Mouse (Mus musculus) frontal cortex, postnatal 36 days (tissue): Measurements from ENCODE around the gene Ppp1r14c.
"Not testable (repeated sequence)": the region's sequence is repeated elsewhere in the genome, so short reads cannot be mapped to it uniquely, and the experiment has no call there.

Experiments
- DNase-seq, 2 experiments: peaks; one replicate each; pipeline ENCODE4 v3.0.0; 2022; ENCODE audit warnings: low spot score in 2 of 2

Gene Ppp1r14c

GRCm38 (mm10) chr10:3402284-3402683 is 36.4 kb downstream of the Ppp1r14c start:
- DNase-seq: no peak

DNA sequence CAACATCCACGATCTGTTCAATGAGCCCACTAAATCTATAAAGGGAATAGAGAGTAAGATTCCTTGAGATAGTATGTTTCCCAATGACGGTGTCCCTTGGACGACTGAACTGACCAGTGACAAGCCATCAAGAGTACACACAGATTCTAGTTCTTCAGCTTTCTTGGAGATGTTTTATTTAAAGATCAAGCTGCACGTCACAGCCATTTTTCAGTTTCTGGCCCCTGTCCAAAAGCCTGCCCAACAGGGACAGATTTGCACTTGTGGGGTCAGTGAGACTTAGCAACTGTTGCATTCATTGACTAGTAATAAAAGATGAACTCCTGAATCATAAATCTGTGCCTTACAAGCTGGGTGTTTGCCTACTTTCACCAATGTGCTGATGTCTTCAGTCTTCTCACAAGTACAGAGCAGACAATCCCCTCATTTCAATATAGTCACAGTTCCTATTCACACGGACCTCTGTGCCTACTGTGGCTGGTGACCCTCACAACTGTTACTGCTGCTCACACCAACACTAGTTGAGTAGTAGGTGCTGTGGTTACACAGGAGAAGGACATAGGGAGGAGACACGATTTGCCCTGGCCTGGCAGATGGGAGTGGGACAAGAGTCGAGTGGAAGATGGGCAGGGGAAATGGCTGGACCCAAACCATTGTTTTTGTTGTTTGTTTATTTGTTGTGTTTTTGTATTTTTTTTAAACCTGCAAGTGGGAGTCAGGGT is 37.7 kb downstream of the Ppp1r14c start:
- no peak for DNase-seq

GRCm38 (mm10) chr10:3404362-3404761 is 38.5 kb downstream of the Ppp1r14c start:
- DNase-seq: no peak

- DNase-seq: no peak
Measured at GRCm38 (mm10) chr10:3406280-3406679, 40.4 kb downstream of the Ppp1r14c start.

DNA sequence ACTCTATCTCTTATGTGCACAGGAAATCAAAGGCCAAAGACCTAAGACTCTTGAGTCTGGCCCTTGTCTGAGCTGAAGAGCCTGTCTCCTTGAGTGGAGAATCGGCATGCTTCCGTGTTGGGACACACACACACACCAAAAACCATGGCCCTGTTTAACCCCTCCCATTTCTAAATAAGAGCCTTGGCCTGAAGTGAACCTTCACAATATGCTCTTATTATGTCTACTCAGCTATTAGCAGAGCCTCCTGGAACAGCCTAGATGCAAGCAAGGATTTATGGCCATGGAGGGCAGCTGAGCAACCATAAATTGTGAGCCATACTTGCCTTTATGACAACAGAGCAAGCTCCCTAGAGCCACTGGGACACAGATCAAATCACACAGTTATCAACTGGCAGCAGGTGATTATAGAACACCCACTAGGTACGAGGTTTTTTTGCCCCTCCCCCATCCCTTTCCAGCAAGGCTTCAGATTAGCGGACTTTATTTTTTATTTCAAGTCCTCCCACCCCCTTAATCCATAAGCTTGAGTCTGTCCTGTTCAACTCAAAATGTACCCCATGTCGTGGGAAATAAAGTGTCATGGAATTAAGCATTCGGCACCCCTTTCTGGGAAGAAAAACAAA is 42.3 kb downstream of the Ppp1r14c start:
- no peak for DNase-seq

DNA sequence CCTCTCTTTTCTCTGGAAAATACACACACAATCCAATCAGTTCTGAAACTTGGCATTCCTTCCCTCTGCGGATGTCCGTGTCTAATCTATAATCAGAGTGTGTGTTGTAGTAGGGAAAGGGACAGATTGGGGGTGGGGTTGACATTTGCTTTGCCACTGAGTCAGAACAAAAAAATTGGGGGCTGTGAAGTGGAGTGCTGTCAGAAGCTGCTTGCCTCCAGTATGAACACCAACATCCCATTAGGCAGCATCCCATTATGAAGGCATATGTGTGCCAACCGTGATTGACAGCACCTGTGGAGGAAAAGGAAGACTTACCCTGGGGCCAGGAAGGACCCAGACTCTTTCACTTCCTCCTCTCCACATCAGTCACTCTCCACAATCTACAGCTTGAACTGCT is 42.8 kb downstream of the Ppp1r14c start:
- DNase-seq: no peak

DNA sequence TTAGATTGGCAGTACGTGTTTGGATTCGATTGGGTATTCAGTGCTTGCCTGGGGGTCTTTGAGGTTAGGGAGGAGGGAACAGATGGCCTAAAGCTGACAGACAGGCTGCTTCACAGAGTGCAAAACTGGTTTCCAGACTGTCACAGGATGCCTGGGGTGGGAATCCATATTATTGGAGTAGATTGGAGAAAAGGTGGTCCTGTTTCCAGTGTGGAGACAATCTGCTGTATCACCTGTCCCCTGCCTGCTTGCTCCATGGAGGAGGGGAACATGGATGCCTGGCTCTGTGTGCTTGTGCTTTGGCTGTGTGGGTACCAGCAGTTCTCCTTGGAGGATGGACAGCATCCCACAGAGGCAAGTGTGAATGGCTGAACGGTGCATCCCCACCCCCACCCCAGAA is 45.4 kb downstream of the Ppp1r14c start:
- no peak for DNase-seq

DNA sequence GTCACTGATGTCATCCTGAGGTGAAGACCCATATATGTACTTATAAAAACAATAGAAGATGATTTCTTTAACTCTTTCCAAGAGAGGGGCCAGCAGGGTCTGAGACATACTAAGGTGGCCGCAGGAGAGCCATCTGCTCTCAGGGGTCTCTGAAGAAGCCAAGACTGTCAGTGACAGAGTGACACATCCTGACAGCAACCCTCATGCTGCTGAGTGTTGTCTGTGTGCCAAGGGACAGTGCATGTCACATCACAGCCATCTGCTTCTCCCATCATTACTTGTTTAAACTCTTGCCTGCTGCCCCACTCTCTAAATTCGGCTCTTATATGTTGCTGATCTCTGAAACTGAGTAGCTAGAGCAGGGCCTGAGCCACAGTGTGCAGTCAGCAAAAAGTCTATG is 45.8 kb downstream of the Ppp1r14c start:
- DNase-seq: no peak

DNA sequence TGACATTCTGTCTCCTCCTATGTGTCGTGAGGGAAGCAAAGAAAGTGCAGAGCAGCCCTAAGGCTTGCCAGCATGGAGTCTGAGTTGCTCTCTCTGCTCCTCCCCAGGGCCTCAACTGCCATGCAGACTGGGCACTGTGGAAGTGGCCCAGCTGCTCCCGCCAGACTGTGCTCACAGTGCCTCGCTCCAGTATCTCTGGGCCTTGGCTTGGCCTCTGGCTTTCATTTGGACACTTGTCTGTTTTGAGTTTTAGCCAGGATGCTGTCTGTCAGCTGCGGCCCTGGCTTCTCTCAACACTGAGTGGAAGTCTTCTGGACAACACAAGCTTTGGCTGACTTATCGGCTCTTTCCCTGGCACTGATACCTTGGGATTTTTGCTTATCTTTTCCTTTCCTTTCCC is 49.0 kb downstream of the Ppp1r14c start:
- no peak for DNase-seq

DNA sequence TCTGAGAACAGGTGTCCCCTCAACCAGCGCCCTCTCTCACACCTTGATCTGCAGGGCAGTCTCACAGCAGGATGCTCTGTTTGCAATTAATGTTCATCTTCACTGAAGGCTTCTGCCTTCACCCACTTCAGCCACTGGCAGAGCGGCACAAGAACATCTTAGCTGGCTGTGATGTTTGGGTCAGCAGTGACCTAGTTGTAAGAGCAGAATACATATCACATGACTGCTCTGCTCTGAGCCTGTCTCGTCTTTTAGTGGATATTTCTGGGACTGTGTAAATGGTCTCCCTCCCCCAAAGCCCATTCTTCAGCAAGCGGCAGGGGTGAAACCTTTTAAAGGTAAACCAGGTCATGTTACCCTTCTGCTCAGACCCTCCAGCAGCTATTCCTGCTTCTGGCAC is 50.7 kb downstream of the Ppp1r14c start:
- no peak for DNase-seq

DNA sequence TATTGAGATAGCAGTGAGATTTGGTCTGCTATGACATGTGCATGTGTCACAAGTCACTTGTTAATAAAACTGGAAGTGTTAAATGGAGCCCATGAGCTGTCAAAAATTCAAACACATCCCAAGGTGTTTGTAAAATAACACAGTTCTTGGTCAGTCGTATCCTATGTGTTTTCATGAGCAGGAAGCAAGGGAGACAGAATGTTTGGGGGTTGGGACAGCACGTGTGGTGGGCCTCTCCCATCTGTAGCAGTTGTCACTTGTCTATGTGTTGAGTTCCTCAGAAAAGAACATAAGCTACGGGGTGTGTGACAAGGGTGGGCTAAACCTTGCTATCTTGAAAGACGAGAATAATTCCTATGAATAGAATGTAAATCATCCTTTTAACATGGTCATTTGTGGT is 51.6 kb downstream of the Ppp1r14c start:
- DNase-seq: peak in 1 of 2 experiments; percentile 49

- DNase-seq: no peak
Measured at GRCm38 (mm10) chr10:3424016-3424415, 58.2 kb downstream of the Ppp1r14c start.

- DNase-seq: no peak
Measured at GRCm38 (mm10) chr10:3427689-3428399, 62.0 kb downstream of the Ppp1r14c start.

DNA sequence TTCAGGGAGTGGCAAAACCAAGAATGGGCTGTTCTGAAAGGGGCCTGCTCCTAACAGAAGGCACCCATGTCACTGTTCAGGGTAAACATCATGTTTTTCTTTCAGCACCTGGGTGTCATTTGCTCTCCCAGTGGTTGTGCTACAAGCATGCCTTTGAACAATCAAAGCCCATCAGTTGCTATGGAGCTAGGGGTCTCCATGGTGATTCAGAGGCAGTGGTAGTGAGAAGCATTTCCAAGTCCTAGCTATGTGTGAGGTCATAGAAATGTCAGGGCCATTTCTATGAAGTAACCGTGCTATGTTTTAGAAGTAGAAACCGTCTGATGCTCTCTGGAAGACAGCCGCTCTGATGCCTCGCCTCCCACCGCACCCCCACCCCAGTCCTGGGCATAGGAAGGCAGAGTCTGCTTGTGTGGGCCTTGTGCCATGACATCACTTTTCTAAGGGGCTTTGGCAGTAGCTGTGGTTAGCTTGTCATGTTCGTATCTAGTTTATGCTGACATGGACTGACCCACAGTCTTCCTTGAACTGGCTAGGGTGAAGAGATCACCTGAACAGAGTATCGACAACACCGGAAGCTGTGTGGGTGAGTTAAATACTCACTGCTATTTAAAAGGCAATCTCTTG is 69.1 kb downstream of the Ppp1r14c start:
- DNase-seq: no peak

- DNase-seq: peak; percentile 7 to 32
Measured at GRCm38 (mm10) chr10:3440722-3441471, 75.0 kb downstream of the Ppp1r14c start.

GRCm38 (mm10) chr10:3446748-3447147 is 80.9 kb downstream of the Ppp1r14c start:
- not testable (repeated sequence) for DNase-seq

DNA sequence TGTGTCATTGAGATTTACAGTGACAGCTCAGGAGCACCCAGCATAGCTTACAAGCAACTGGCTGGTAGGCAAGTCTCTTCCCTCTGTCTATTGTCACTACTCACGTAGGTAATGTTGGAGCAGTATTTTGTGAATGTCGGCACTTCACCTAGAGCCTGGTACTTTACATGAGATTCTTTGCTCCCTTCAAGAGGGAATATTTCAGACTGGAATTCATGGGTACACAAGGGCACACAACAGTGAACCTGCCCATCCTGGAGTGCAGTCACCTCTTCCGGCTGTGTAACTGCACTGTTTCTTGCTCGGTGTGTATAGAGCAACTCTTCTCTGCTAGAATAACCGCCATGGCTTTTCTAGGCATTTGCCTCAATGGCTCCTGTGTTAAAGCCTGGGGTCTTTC is 82.8 kb downstream of the Ppp1r14c start:
- no peak for DNase-seq

DNA sequence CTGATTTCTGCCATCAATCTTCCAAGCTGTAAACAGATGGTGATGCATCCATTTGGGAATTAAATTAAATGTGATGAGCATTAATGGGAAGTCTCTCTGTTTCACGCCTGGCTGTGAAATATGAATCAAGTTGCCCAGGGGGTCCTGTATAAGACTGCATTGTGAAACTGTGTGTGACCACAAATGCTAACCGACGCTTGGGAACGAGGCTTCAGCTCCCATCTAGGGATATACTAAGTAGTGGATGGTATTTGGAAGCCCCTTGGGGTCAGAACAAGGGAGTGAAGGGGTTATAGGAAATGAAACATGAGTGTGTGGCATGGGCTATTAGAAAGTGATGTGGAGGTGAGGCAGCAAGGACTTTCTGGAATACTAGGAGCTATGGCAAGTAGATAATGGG is 86.1 kb downstream of the Ppp1r14c start:
- no peak for DNase-seq

DNA sequence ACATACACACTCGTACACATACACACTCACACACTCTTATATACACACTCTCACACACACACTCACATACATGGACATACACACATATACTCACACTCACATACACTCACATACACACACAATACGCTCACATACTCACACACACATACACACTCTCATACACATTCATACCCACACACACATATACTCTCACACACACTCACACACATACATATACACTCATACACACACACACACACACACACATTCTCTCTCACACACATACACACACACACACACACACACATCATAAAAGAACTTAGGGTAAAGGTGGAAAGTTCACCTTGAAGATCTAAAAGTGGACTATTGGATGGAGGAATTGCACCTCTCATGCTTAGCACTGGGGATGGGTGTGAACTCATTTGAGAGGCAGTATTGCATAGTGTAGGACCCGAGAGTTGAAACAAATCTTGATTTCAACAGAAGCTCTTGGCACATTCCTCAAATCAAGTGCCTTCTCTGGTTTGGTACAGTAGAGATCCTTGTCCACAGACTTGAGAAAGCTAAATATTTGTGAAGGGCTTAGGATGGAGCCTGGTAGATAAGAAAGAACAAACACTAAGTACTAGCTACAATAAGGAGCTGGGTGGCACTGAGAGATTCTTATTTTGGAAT is 87.1 kb downstream of the Ppp1r14c start:
- no peak for DNase-seq

GRCm38 (mm10) chr10:3458686-3459085 is 92.8 kb downstream of the Ppp1r14c start:
- DNase-seq: no peak

DNA sequence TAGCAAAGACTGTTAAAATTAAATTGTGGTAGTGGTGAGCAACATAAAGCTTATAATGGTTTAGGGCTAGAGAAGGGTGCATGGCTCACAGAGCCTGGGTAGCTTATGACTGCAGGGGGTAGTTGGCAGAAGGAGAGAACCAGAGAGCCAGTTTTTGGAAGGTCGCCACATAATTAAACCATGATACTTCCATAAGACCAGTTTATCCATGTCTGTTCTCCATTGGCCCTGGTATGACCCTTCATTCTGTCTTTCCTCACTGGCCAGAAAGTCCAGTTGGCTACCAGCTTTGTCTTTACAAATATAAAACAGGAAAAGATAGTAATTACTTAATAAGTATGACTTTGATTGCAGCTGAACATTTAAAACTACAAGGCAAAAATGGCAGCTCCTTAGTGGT is 95.0 kb downstream of the Ppp1r14c start:
- DNase-seq: no peak
